Mouse (Mus musculus) erythroblast, adult 5-6 weeks (primary cell): ENCODE results near the gene Psen2. TPM values are rescaled to one million over a fixed set of nuclear protein-coding genes. Genes with fewer than 3 reads are reported as not detected.

Source experiments
- ATAC-seq: replicated peaks from 2 replicates; pipeline ENCODE4 v1.8.0; 2016; ENCODE audit warnings: moderate number of reproducible peaks, mild to moderate bottlenecking, moderate TSS enrichment, inconsistent platforms; ENCODE audit not compliant: poor library complexity, low FRiP score, severe bottlenecking
- total RNA-seq, 2 experiments: library from RNA; stranded (forward) in 1 of 2; stranded (reverse) in 1 of 2; fragments of 150-400 nt in 1 of 2; fragments of 200-764, 138-1000 nt in 1 of 2; gene quantifications; 2 replicates each; pipeline versions ENCODE4 v1.2.3 to v1.2.4; 2015 to 2017; ENCODE audit warnings: low replicate concordance in 2 of 2

Psen2 gene
- total RNA-seq, 2 experiments from 2014 or later: 7.4 to 7.9 TPM

DNA sequence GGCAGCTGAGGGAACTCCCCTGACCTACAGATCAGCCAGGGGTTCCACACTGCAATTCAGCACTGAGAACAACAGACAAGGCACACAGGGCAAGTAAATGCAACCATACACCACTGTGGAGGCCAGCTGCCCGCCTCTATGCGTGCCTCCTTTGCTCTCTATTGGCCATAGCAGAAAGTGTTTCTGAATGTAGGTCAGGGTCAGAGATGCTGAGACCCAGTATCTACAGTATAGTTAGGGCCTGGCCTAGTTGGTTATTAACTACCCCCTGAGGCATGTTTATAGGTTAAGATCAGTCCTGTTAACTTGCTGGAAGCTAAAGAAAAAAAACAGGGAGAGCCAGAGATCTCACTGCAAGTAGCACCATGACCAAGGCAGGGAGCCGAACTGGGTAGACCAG, 80.5 kb downstream of the Psen2 start:
- ATAC-seq: no peak

DNA sequence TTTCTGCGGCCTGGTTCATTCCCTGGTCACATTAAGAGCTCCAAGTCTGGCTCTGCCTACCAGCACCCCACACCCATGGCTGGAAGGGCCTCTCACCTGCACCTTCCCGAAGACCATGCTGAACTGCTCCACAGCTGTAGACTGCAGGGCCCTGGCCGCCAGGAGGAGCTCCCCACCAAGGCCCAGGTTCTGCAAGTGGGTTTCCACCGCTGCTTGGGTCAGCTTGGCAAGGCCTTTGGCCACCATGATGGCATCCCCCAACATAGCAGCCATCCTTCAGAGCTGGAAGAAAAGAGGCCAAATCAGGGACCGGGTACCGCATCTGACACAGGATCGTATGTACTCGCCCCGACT, 81.3 kb downstream of the Psen2 start:
- no peak for ATAC-seq

DNA sequence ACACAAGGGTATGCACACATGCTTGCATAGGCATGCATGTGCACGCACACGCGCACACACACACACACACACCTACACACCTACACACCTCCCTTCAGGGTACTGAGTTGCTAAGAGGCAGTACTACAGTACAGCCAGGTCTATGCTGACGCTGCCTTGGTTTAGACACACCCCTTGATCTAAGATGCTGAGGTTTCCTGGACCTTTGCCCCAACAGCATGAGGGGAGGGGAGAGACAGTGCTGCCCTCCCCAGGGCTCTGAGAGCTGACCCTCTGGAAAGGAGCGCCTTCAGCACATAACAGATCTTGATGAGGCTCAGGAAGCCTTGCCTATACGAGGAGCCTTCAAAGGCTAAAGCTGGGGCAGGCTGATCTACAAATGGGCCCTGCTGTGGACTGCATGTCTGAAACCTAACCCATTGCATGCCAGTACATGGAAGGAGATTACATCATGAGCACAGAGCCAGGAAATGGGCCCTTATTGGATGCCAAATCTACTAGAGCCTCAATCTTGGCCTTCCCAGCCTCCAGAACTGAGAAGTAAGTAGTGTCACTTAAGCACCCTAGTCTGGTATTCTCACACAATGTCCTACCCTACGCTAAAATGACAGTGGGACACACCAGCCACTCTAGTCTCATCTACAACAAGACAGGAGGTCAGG, 81.8 kb downstream of the Psen2 start:
- ATAC-seq: no peak

DNA sequence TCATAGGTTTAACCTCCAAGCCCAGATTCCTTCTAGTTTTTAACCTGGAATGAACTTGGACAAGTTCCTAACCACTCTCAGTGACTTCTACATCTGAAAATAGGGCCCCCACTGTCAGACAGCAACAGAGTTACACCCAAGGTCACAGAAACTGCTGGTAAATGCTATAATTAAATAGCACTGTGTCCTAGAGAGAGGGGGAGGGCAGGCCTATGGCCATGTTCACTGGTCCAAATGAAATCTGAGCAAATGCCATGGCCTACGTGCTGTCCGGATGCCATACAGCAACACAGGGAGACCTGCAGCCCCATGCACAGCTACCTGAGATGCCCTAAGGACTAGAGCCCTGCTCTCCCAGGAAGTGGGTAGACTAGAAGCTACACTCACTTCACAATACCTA, 83.4 kb downstream of the Psen2 start:
- no peak for ATAC-seq

DNA sequence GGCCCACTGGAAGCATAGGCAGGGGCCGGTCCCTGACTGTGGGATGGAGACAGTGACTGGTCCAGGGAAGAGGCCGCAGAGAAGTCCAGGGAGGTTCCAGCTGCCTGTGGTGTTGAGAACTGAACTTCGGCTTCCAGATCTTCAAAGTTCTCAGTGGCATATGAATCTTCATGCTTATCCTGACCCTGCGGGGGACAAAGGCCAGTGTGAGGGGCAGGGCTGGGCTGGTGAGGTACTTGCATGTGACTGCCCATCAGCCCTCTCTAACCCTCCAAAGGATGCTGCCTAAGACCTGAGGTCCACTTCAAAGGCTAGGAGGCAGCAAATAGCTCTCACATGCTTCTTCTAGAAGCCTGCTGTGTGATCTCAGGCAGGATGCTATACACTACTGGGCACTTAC, 84.1 kb downstream of the Psen2 start:
- ATAC-seq: no peak

DNA sequence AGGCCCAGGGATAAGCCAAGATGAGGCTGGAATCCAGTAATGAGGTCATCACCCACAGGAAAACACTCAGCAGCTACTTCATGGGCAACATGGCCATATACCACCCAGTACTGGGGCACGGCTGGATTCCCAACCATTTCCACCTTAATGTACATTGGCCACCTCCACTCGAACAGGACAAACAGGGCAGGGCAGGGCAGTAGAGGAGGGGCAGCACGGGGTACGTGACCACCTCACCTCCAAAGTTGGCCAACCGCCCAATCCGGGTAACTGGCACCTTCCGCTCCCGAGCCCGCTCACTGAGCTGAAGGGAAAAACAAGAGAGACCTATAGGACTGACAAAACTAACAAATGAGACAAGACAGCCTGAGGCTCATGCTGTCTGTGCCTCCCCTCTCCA, 84.9 kb downstream of the Psen2 start:
- ATAC-seq: no peak

Other genes with a start within 250 kb of the Psen2 start
- gene Coq8a, start 63.8 kb downstream of the Psen2 start, total RNA-seq (2015; ENCODE audit: low replicate concordance): 7.3 TPM in 1 of 2 replicates, not detected in the other
- gene Coq8a, start 63.8 kb downstream of the Psen2 start, total RNA-seq (2017; ENCODE audit: low replicate concordance): 2.0 TPM in 1 of 2 replicates, not detected in the other
- gene Itpkb, start 67.0 kb upstream of the Psen2 start, total RNA-seq (2015; ENCODE audit: low replicate concordance): 2.3 and 4.0 TPM in 2 replicates
- gene Itpkb, start 67.0 kb upstream of the Psen2 start, total RNA-seq (2017; ENCODE audit: low replicate concordance): 2.4 and 3.2 TPM in 2 replicates
- gene Stum, start 220.1 kb upstream of the Psen2 start, total RNA-seq (2015; ENCODE audit: low replicate concordance): not detected in 2 replicates
- not detected in 2 replicates for gene Stum, start 220.1 kb upstream of the Psen2 start, total RNA-seq (2017; ENCODE audit: low replicate concordance)